Mouse (Mus musculus): ENCODE measurements at regions not wholly inside any gene's neighbourhood (a gene's known extent, or its start where the extent isn't known, plus 50 kb on each side); places are given as distances from the start of the nearest gene placed in this dataset.

GRCm38 (mm10) chr3:143016758-143017157 is 135.0 kb upstream of the Pkn2 start:
- Histone ChIP-seq H3K27ac (ENCODE audit: insufficient read depth, low read depth, low read length) (no peak overlapping the region), H3K27me3 (ENCODE audit: control insufficient read depth, insufficient read depth, low read length) (no peaks in the 10 kb centered on the region), H3K36me3 (ENCODE audit: control insufficient read depth, insufficient read depth, low read length) (no peaks in the 10 kb centered on the region), H3K4me1 (ENCODE audit: control insufficient read depth, insufficient read depth, insufficient read length, low read length) (no peaks in the 10 kb centered on the region), H3K4me3 (ENCODE audit: low read depth, low read length) (no peak overlapping the region)
- TF ChIP-seq POLR2A (IDR thresholded peaks at IDR 0.05; ENCODE audit: low read depth, low read length), result no peak
- no peak for TF ChIP-seq CTCF (IDR thresholded peaks at IDR 0.05; ENCODE audit: extremely low read depth, insufficient read length, insufficient replicate concordance, low read depth, low read length)
- 53% methylated on average over 5 of the region's 5 CpGs for WGBS

DNA sequence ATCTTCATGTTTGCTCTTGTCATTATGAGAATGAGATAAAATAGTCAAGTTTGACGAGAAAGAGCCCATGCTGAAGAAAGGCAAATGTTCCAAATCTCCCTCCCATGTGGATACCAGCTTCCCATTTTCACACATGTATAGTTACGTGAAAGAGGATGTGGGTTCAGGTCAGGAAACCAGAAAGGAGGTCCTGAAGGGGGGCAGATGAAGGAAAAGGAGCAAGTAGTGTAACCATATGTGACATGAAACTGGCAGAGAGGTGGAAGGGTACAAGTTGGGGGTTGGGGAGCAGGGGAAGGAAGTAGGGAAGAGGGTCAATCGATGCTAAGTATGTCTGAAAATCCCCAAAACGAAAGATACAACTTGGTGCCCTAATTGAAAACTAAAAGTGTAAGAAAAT is 132.6 kb upstream of the Pkn2 start:
- 73% methylated on average over 4 of the region's 4 CpGs for WGBS
- H3K36me3 ChIP-seq (ENCODE audit: control insufficient read depth, insufficient read depth, low read length), result no peaks in the 10 kb centered on the region

DNA sequence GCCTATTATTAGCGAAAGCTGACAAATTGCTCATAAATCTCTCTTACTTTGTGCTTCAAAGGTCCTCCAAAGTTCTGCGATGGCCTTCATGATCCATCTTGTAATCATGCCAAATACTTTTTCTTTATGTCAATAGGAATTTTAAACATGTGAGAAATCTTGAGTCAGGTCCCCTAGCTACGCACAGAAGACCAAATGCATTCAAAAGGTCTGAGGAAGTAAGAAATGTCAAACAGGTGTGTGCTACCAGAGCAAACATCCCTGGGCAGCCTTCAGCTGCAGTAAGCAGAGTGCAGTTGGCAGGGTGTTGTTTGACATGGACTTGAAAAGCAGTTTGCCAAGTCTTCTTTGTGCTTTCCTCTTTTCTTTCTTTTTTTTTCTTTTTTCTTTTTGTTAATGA is 125.2 kb upstream of the Pkn2 start:
- 70% methylated on average over 3 of the region's 3 CpGs for WGBS
- no peaks in the 10 kb centered on the region for H3K4me1 ChIP-seq (ENCODE audit: control insufficient read depth, insufficient read depth, insufficient read length, low read length)
- no peak overlapping the region for H3K27ac ChIP-seq (ENCODE audit: insufficient read depth, low read depth, low read length)
- H3K27me3 ChIP-seq (ENCODE audit: control insufficient read depth, insufficient read depth, low read length), result no peaks in the 10 kb centered on the region
- no peak for TF ChIP-seq POLR2A (IDR thresholded peaks at IDR 0.05; ENCODE audit: low read depth, low read length)
- TF ChIP-seq CTCF (IDR thresholded peaks at IDR 0.05; ENCODE audit: extremely low read depth, insufficient read length, insufficient replicate concordance, low read depth, low read length), result no peak
- no peak overlapping the region for H3K4me3 ChIP-seq (ENCODE audit: low read depth, low read length)
- no peaks in the 10 kb centered on the region for H3K36me3 ChIP-seq (ENCODE audit: control insufficient read depth, insufficient read depth, low read length)

More for the DNA sequence above, 132.6 kb upstream of the Pkn2 start:
- H3K4me1 ChIP-seq (ENCODE audit: control insufficient read depth, insufficient read depth, insufficient read length, low read length), result no peaks in the 10 kb centered on the region
- H3K4me3 ChIP-seq (ENCODE audit: low read depth, low read length), result no peak overlapping the region
- no peaks in the 10 kb centered on the region for H3K27me3 ChIP-seq (ENCODE audit: control insufficient read depth, insufficient read depth, low read length)
- TF ChIP-seq POLR2A (IDR thresholded peaks at IDR 0.05; ENCODE audit: low read depth, low read length), result no peak
- TF ChIP-seq CTCF (IDR thresholded peaks at IDR 0.05; ENCODE audit: extremely low read depth, insufficient read length, insufficient replicate concordance, low read depth, low read length), result no peak
- H3K27ac ChIP-seq (ENCODE audit: insufficient read depth, low read depth, low read length), result no peak overlapping the region

- Histone ChIP-seq H3K4me3 (ENCODE audit: low read depth, low read length) (no peak overlapping the region), H3K27ac (ENCODE audit: insufficient read depth, low read depth, low read length) (no peak overlapping the region), H3K27me3 (ENCODE audit: control insufficient read depth, insufficient read depth, low read length) (no peaks in the 10 kb centered on the region), H3K4me1 (ENCODE audit: control insufficient read depth, insufficient read depth, insufficient read length, low read length) (no peaks in the 10 kb centered on the region), H3K36me3 (ENCODE audit: control insufficient read depth, insufficient read depth, low read length) (no peaks in the 10 kb centered on the region)
- WGBS, result 65% methylated on average over 5 of the region's 5 CpGs
- TF ChIP-seq CTCF (IDR thresholded peaks at IDR 0.05; ENCODE audit: extremely low read depth, insufficient read length, insufficient replicate concordance, low read depth, low read length) (no peak), POLR2A (IDR thresholded peaks at IDR 0.05; ENCODE audit: low read depth, low read length) (no peak)
Observed at GRCm38 (mm10) chr3:143001952-143002351, 120.1 kb upstream of the Pkn2 start.

- no peak for TF ChIP-seq CTCF (IDR thresholded peaks at IDR 0.05; ENCODE audit: extremely low read depth, insufficient read length, insufficient replicate concordance, low read depth, low read length)
- TF ChIP-seq POLR2A (IDR thresholded peaks at IDR 0.05; ENCODE audit: low read depth, low read length), result no peak
- H3K27me3 ChIP-seq (ENCODE audit: control insufficient read depth, insufficient read depth, low read length), result no peaks in the 10 kb centered on the region
- no peaks in the 10 kb centered on the region for H3K4me1 ChIP-seq (ENCODE audit: control insufficient read depth, insufficient read depth, insufficient read length, low read length)
- H3K36me3 ChIP-seq (ENCODE audit: control insufficient read depth, insufficient read depth, low read length), result no peaks in the 10 kb centered on the region
- H3K4me3 ChIP-seq (ENCODE audit: low read depth, low read length), result no peak overlapping the region
- H3K27ac ChIP-seq (ENCODE audit: insufficient read depth, low read depth, low read length), result no peak overlapping the region
- WGBS, result 39% methylated on average over 3 of the region's 3 CpGs
Observed at GRCm38 (mm10) chr3:142995981-142996743, 114.4 kb upstream of the Pkn2 start.

GRCm38 (mm10) chr3:142984547-142984946 is 102.7 kb upstream of the Pkn2 start:
- Histone ChIP-seq H3K4me3 (ENCODE audit: low read depth, low read length) (no peak overlapping the region), H3K27ac (ENCODE audit: insufficient read depth, low read depth, low read length) (no peak overlapping the region), H3K36me3 (ENCODE audit: control insufficient read depth, insufficient read depth, low read length) (no peaks in the 10 kb centered on the region), H3K4me1 (ENCODE audit: control insufficient read depth, insufficient read depth, insufficient read length, low read length) (no peaks in the 10 kb centered on the region), H3K27me3 (ENCODE audit: control insufficient read depth, insufficient read depth, low read length) (no peaks in the 10 kb centered on the region)
- WGBS, result 84% methylated on average over 5 of the region's 5 CpGs
- TF ChIP-seq CTCF (IDR thresholded peaks at IDR 0.05; ENCODE audit: extremely low read depth, insufficient read length, insufficient replicate concordance, low read depth, low read length), result no peak
- TF ChIP-seq POLR2A (IDR thresholded peaks at IDR 0.05; ENCODE audit: low read depth, low read length), result no peak

- no peaks in the 10 kb centered on the region for H3K27me3 ChIP-seq (ENCODE audit: control insufficient read depth, insufficient read depth, low read length)
- H3K4me3 ChIP-seq (ENCODE audit: low read depth, low read length), result no peak overlapping the region
- H3K4me1 ChIP-seq (ENCODE audit: control insufficient read depth, insufficient read depth, insufficient read length, low read length), result no peaks in the 10 kb centered on the region
- no peaks in the 10 kb centered on the region for H3K36me3 ChIP-seq (ENCODE audit: control insufficient read depth, insufficient read depth, low read length)
- 79% methylated on average over 3 of the region's 3 CpGs for WGBS
- TF ChIP-seq POLR2A (IDR thresholded peaks at IDR 0.05; ENCODE audit: low read depth, low read length) (no peak), CTCF (IDR thresholded peaks at IDR 0.05; ENCODE audit: extremely low read depth, insufficient read length, insufficient replicate concordance, low read depth, low read length) (no peak)
- H3K27ac ChIP-seq (ENCODE audit: insufficient read depth, low read depth, low read length), result no peak overlapping the region
Observed at GRCm38 (mm10) chr3:142981221-142981620, 99.4 kb upstream of the Pkn2 start.

Measured in small intestine, adult 2 months (tissue).